Mouse (Mus musculus) forebrain, embryonic 15.5 days (tissue): ENCODE measurements around the gene Zc3h13. TPM values are rescaled to one million over a fixed set of nuclear protein-coding genes. Genes with fewer than 3 reads are reported as not detected.

ENCODE experiments used
- ATAC-seq: fragments of 200-750 bp; cut with Nextera tagmentation; replicated peaks from 2 replicates; pipeline ENCODE4 v1.8.0; 2017; ENCODE audit warnings: mild to moderate bottlenecking, moderate TSS enrichment, moderate library complexity
- H3K27ac ChIP-seq: fragments of 300-500 bp; sonication (generic); replicated peaks from 2 replicates; pipeline ENCODE4 v1.5.1; 2015; ENCODE audit warnings: mild to moderate bottlenecking, inconsistent platforms
- H3K27me3 ChIP-seq: fragments of 300-500 bp; sonication (generic); 2 replicates; pipeline ENCODE4 v1.6.1; 2015; ENCODE audit warnings: inconsistent platforms
- H3K36me3 ChIP-seq: fragments of 300-500 bp; sonication (generic); 2 replicates; pipeline ENCODE4 v1.6.1; 2015; ENCODE audit warnings: mild to moderate bottlenecking, inconsistent platforms
- H3K4me1 ChIP-seq: fragments of 300-500 bp; sonication (generic); 2 replicates; pipeline ENCODE4 v1.6.1; 2015; ENCODE audit warnings: inconsistent platforms
- H3K4me2 ChIP-seq: fragments of 300-500 bp; sonication (generic); replicated peaks from 2 replicates; pipeline ENCODE4 v1.6.1; 2015; ENCODE audit warnings: mild to moderate bottlenecking, inconsistent platforms
- H3K4me3 ChIP-seq: fragments of 300-500 bp; sonication (generic); 2 replicates; pipeline ENCODE4 v1.5.1; 2015; ENCODE audit warnings: mild to moderate bottlenecking, inconsistent platforms
- H3K9ac ChIP-seq: fragments of 300-500 bp; sonication (generic); replicated peaks from 2 replicates; pipeline ENCODE4 v1.6.1; 2015; ENCODE audit warnings: mild to moderate bottlenecking, inconsistent platforms
- H3K9me3 ChIP-seq: fragments of 300-500 bp; sonication (generic); 2 replicates; pipeline ENCODE4 v1.6.1; 2016; ENCODE audit warnings: inconsistent platforms
- WGBS: fragments of 180-500 bp; shearing (Covaris S2); methylation state at CpG from one replicate; pipeline ENCODE4 v1.1.7; 2015; ENCODE audit warnings: mixed read lengths; 5-methylcytosine and 5-hydroxymethylcytosine counted together
- polyA plus RNA-seq: library from polyadenylated mRNA; unstranded; fragments of >200 nt; fragmentation: Nextera tagmentation; extraction: Ambion mirVana; gene quantifications from 2 replicates; pipeline ENCODE4 v1.2.1, GENCODE M21; 2015

The Zc3h13 gene
- polyA plus RNA-seq, 1 experiment from 2014 or later, result 55.2 TPM

DNA sequence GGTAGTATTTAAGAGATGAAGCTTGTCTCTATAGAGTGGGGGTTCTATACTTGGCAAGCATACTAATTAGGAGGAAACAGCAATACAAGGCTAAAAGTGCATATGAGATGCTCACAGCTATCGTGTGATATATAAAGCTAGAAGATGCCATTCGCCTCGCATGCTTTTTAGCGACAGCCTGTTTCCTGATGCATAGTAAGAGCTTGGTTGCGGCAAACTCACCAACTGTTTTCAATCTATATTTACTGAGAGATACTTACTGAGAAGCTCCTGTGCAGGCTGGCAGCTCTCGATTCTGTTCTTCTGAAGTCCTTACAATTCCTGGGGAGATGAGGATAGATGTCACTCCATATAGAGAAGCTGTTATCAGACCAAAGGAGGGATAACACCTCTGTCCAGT is 4.5 kb upstream of the Zc3h13 start:
- WGBS, result 65% methylated on average over 6 of the region's 6 CpGs
- H3K4me3 ChIP-seq, result no peak overlapping the region
- ATAC-seq, result no peak
- H3K4me1 ChIP-seq, result peaks cover 24% of the 10 kb centered on the region
- no peak overlapping the region; the same call in 1 of the 2 replicates for H3K4me2 ChIP-seq
- H3K27me3 ChIP-seq, result no peaks in the 10 kb centered on the region
- no peaks in the 10 kb centered on the region for H3K36me3 ChIP-seq
- H3K27ac ChIP-seq, result peak overlapping the region; percentile 79
- H3K9me3 ChIP-seq, result no peaks in the 10 kb centered on the region
- H3K9ac ChIP-seq, result no peak overlapping the region

DNA sequence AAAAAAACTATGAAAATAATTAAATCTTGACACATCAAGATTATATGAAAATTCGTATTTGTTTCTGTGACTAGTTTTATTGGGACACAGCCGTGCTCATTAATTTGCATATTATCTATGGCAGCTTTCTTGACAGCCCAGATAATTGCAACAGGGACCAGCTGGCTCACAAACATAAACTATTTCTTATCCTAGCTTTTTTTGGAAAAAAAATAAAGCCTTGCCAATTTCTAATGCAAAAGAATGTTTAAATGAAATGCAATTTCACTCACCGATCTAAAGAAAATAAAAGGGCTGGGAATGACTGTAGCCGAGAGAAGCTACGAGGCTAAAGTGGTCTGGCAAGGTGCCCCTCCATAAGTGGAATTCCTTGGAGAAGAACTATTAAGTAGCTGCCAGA is 3.8 kb upstream of the Zc3h13 start:
- Histone ChIP-seq H3K4me2 (no peak overlapping the region), H3K27me3 (no peaks in the 10 kb centered on the region), H3K36me3 (no peaks in the 10 kb centered on the region), H3K9me3 (no peaks in the 10 kb centered on the region), H3K27ac (peak overlapping the region; percentile 79), H3K4me1 (peaks cover 31% of the 10 kb centered on the region), H3K9ac (no peak overlapping the region), H3K4me3 (no peak overlapping the region)
- no peak for ATAC-seq
- WGBS, result 29% methylated on average over 5 of the region's 5 CpGs

DNA sequence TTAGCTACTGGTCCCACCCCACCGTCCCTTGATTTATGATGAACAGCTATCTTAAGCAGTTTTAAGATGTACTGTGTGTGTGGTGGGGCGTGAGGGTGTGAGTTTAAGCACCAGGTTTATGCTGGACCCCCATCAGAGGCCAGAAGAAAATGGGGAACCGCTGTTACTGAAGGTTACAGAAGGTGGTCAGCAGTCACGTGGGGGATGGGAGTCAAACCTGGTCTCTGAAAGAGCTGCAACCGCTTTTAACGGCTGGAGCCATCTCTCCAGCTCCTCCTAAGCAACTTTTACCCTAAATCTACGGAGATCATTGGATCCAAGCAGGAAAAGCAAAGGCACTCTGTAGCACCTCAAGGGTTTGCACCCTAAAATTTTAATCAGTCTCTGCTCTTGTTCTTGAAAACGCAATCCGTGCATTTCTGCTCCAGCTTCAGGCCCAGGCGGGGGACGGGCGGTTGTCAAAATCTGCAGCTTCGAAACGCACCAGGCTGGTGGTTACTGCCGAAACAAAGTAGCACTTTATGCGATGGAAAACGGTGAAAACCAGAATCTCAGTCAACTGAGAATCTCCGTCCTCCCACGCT is 472 bp upstream of the Zc3h13 start:
- WGBS, result 6% methylated on average over 19 of the region's 19 CpGs
- peaks cover 39% of the 10 kb centered on the region for H3K4me1 ChIP-seq
- peak overlapping the region; percentile 89 for H3K4me3 ChIP-seq
- H3K36me3 ChIP-seq, result no peaks in the 10 kb centered on the region
- H3K9me3 ChIP-seq, result no peaks in the 10 kb centered on the region
- H3K9ac ChIP-seq, result peak overlapping the region; percentile 89
- no peaks in the 10 kb centered on the region for H3K27me3 ChIP-seq
- H3K4me2 ChIP-seq, result peak overlapping the region; percentile 58
- H3K27ac ChIP-seq, result peak overlapping the region; percentile 83
- peak; percentile 52; the same call in 1 of the 2 replicates for ATAC-seq

DNA sequence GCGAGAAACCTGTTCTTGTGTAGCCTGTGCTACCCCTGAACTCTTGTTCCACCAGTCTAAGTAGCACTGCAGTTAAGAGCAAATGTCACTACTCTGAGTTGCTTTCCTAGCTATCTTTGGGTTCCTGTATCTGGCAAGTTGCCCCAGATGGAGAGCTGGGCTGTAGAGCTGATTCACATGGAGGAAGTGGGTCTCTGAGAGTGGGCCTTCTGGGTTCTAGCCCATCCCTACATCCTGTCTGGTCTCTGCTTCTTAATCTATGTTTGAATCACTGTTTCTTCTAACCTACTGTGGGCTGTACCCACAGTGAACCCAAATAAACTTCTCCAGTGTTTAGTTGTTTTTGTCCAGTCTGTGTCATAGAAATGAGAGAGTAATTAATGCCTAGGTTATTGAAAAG is 16.9 kb downstream of the Zc3h13 start:
- H3K27me3 ChIP-seq, result no peaks in the 10 kb centered on the region
- peaks cover 3% of the 10 kb centered on the region; the same call in 1 of the 2 replicates for H3K4me1 ChIP-seq
- no peaks in the 10 kb centered on the region for H3K9me3 ChIP-seq
- 94% methylated on average over 1 of the region's 1 CpGs for WGBS
- H3K9ac ChIP-seq, result no peak overlapping the region
- H3K36me3 ChIP-seq, result no peaks in the 10 kb centered on the region
- H3K4me3 ChIP-seq, result no peak overlapping the region
- ATAC-seq, result no peak
- no peak overlapping the region for H3K4me2 ChIP-seq
- no peak overlapping the region for H3K27ac ChIP-seq

DNA sequence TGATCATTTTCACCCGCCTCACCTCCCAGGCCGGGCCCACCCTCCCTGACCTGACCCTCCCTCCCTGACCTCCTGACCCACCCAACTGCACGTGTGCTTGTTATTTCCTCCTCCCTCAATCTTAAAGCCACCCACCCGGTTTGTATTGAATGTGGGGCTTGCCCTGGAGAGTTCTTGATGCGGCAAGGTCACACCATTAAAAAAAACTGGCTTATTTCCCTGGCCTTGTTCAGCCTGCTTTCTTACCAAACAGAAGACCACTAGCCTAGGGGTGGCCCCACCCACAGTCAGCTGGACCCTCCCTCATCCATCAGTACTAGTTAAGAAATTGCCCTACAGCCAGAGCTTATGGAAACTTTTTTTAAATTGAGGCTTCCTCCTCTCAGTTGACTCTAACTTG is 19.6 kb downstream of the Zc3h13 start:
- no peak overlapping the region for H3K9ac ChIP-seq
- no peaks in the 10 kb centered on the region for H3K9me3 ChIP-seq
- no peak overlapping the region for H3K4me2 ChIP-seq
- WGBS, result 45% methylated on average over 5 of the region's 5 CpGs
- no peak for ATAC-seq
- no peaks in the 10 kb centered on the region for H3K36me3 ChIP-seq
- H3K27me3 ChIP-seq, result no peaks in the 10 kb centered on the region
- H3K4me3 ChIP-seq, result no peak overlapping the region
- no peak overlapping the region for H3K27ac ChIP-seq
- H3K4me1 ChIP-seq, result peaks cover under 1% of the 10 kb centered on the region; the same call in 1 of the 2 replicates

DNA sequence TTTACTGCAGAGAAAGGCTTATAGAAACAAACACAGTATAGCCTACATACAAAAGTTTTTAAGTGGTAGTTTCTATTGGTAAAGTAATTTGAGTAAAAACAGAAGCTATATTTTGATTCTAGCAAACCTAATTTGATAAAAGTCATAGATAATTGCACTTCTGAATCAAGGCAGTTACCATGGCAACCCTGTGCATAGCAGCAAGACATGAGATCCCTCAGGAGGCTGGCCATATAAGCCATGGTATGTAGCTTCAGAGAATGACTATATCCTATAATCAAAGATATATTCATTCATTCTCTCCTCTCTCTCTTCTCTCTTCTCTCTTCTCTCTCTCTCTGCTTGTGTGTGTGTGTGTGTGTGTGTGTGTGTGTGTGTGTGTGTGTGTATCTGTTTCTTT is 23.7 kb downstream of the Zc3h13 start:
- Histone ChIP-seq H3K27me3 (no peaks in the 10 kb centered on the region), H3K4me2 (no peak overlapping the region), H3K9ac (no peak overlapping the region), H3K4me3 (no peak overlapping the region), H3K36me3 (peaks cover 8% of the 10 kb centered on the region; the same call in 1 of the 2 replicates), H3K9me3 (no peaks in the 10 kb centered on the region), H3K27ac (no peak overlapping the region), H3K4me1 (no peaks in the 10 kb centered on the region)
- no peak for ATAC-seq

DNA sequence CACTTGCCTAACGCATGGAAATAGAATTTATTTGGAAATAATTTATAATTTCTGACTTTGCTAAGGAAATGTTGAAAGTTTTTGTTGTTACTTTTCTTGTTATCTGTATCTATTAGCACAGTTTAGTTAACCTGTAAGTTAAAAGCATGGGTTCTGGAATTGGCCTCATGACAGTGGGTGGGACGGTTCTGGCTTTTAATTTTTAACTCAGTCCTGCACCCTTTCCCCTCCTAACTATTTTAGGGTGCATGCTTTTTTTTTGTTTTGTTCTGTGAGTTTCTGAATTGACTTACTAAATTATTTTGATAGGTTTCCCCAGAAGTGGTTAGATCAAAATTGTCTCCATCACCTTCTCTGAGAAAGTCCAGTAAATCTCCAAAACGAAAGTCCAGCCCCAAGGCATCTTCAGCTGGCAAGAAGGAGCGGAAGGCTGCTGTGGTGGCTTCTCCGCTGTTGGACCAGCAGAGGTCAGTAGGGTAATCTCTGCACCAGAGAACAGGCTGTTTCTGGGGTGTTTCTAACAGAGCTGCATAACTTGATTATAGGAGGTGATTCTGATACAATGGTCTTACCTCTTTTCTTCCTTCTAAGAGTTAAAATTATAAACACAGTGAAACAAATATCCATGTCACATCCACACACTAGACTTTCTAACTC is 25.3 kb downstream of the Zc3h13 start:
- 61% methylated on average over 5 of the region's 5 CpGs for WGBS
- Histone ChIP-seq H3K27me3 (no peaks in the 10 kb centered on the region), H3K4me1 (peaks cover 6% of the 10 kb centered on the region), H3K27ac (no peak overlapping the region), H3K9me3 (no peaks in the 10 kb centered on the region), H3K4me2 (no peak overlapping the region), H3K4me3 (no peak overlapping the region), H3K9ac (no peak overlapping the region), H3K36me3 (peaks cover 8% of the 10 kb centered on the region; the same call in 1 of the 2 replicates)
- no peak for ATAC-seq

DNA sequence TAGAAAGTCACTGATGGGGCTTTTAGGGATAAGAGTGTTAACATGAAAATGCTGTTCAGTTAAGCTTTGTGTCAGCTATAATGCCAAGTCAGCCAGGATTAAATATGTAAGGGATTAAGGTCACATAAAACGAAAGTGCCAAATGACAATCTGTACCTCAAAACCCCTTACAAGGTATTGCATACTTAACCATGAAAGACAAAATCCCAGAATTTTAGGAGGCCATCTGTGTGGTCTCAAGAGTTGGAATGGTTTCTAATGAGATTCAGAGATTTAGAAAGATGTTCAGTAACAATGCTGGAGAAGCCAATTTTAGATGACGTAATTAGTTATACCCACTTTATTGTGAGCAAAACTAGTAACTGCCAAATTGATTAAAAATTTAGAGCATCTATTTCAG is 30.3 kb downstream of the Zc3h13 start:
- Histone ChIP-seq H3K4me1 (peaks cover 11% of the 10 kb centered on the region), H3K9me3 (no peaks in the 10 kb centered on the region)
- WGBS, result 44% methylated on average over 2 of the region's 2 CpGs

DNA sequence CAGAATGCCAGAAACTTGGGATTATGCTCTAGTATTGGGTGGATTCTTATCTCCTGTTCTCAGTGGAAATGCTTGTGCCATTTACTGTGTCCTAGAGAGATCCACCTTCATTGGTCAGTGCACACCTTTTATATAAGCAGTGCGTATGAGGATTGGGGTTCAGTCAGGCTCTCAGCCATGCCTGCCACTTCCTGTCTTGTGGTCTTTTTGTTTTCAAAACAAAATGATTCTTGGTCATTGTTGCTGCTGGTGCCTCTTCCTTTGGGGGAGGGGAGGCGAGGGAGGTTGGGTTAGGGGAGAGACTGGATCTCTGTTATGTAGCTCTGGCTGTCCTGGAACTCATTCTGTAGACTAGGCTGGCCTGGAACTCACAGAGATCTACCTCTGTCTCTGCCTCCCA is 34.6 kb downstream of the Zc3h13 start:
- Histone ChIP-seq H3K4me3 (no peak overlapping the region), H3K27me3 (no peaks in the 10 kb centered on the region), H3K4me1 (peaks cover 11% of the 10 kb centered on the region), H3K36me3 (peaks cover 24% of the 10 kb centered on the region), H3K9me3 (no peaks in the 10 kb centered on the region), H3K4me2 (no peak overlapping the region), H3K27ac (no peak overlapping the region), H3K9ac (no peak overlapping the region)
- ATAC-seq, result no peak
- WGBS, result 95% methylated on average over 2 of the region's 2 CpGs

More for the DNA sequence above, 30.3 kb downstream of the Zc3h13 start:
- H3K9ac ChIP-seq, result no peak overlapping the region
- peak; percentile 64; the same call in 1 of the 2 replicates for ATAC-seq
- peak overlapping the region; percentile 65; the same call in 1 of the 2 replicates for H3K27ac ChIP-seq
- no peak overlapping the region for H3K4me2 ChIP-seq
- H3K27me3 ChIP-seq, result no peaks in the 10 kb centered on the region
- H3K36me3 ChIP-seq, result peaks cover 2% of the 10 kb centered on the region; the same call in 1 of the 2 replicates
- H3K4me3 ChIP-seq, result no peak overlapping the region

DNA sequence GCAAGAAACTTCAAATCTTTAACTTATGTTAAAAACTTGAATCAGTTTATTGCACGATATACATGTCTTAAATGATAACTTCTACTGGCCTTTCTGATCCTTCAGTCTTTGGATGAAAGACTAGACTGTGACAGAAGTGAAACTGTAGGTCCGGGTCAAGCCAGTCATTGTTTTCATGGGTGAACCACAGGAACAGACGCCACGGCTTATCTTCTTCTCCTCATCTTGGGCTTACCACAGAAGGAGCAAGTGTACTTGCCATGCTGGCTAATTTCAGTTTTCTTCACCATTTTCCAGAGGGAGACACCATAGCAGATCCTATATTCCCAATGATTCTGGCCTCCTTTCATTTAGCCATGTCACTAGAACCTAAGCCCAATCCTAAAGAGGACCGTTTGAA is 36.1 kb downstream of the Zc3h13 start:
- 95% methylated on average over 5 of the region's 5 CpGs for WGBS
- ATAC-seq, result no peak
- H3K4me3 ChIP-seq, result no peak overlapping the region
- H3K9ac ChIP-seq, result no peak overlapping the region
- no peaks in the 10 kb centered on the region for H3K4me1 ChIP-seq
- H3K27me3 ChIP-seq, result no peaks in the 10 kb centered on the region
- no peak overlapping the region for H3K27ac ChIP-seq
- H3K36me3 ChIP-seq, result peaks cover 34% of the 10 kb centered on the region
- H3K4me2 ChIP-seq, result no peak overlapping the region
- H3K9me3 ChIP-seq, result no peaks in the 10 kb centered on the region

DNA sequence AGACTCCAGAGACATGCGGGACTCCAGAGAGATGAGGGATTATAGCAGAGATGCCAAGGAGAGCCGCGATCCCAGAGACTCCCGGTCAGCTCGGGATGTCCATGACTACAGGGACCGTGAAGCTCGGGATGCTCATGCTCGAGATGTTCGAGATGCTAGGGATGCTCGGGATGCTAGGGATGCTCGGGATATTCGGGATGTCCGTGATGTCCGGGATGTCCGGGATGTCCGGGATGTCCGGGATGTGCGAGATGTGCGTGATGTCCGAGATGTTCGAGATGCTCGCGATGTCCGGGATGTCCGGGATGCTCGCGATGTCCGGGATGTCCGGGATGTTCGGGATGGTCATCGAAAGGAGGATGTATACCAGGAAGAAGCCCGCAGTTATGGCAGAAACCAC is 39.2 kb downstream of the Zc3h13 start:
- Histone ChIP-seq H3K27ac (no peak overlapping the region), H3K4me3 (no peak overlapping the region), H3K9ac (no peak overlapping the region), H3K4me2 (no peak overlapping the region), H3K4me1 (no peaks in the 10 kb centered on the region), H3K36me3 (peaks cover 43% of the 10 kb centered on the region), H3K9me3 (no peaks in the 10 kb centered on the region), H3K27me3 (no peaks in the 10 kb centered on the region)
- WGBS, result 97% methylated on average over 32 of the region's 32 CpGs
- ATAC-seq, result no peak

DNA sequence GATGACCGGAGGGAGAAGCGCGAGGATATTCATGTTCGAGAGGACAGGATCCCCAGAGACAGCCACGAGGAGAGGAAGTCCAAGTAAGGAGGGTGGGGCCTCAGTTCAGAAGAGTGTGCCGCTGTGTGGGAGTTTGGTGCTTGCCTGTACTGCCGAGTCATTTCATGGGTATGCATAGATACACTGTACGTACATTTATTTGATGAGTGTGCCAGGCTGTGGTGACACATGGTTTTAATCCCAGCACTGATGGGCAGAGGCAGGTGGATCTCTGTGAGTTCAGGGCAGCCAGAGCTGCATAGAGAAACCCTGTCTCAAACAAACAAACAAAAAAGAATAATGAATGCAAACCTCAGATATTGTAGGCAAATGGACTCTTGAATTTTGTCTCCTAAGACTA is 43.9 kb downstream of the Zc3h13 start:
- H3K9me3 ChIP-seq, result no peaks in the 10 kb centered on the region
- H3K27me3 ChIP-seq, result no peaks in the 10 kb centered on the region
- no peak overlapping the region for H3K4me3 ChIP-seq
- H3K27ac ChIP-seq, result no peak overlapping the region
- peaks cover 57% of the 10 kb centered on the region for H3K36me3 ChIP-seq
- H3K4me2 ChIP-seq, result no peak overlapping the region
- no peak overlapping the region for H3K9ac ChIP-seq
- ATAC-seq, result no peak
- no peaks in the 10 kb centered on the region for H3K4me1 ChIP-seq
- 87% methylated on average over 8 of the region's 8 CpGs for WGBS

DNA sequence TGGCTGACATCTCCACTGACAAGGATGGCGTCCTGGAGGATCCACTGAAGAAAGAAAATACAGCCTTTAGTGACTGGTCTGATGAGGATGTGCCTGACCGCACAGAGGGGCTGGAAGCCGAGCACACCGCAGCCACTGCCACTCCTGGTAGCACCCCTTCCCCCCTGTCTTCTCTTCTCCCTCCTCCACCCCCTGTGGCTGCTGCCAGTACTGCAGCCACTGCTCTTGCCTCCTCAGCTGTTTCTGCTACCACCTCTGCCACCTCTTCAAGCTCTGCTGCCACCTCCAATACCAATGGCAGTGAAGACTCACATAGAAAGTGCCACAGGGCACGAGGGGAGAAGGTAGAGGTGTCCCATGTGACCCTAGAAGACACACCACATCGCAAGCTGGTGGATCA is 46.4 kb downstream of the Zc3h13 start:
- no peak overlapping the region for H3K27ac ChIP-seq
- 0 out of 2 replicates have a peak, but pooled peaks have one; percentile 46 for ATAC-seq
- H3K4me1 ChIP-seq, result no peaks in the 10 kb centered on the region
- H3K9me3 ChIP-seq, result no peaks in the 10 kb centered on the region
- H3K4me3 ChIP-seq, result no peak overlapping the region
- no peak overlapping the region for H3K9ac ChIP-seq
- 85% methylated on average over 6 of the region's 6 CpGs for WGBS
- H3K36me3 ChIP-seq, result peaks cover 40% of the 10 kb centered on the region
- no peak overlapping the region for H3K4me2 ChIP-seq
- H3K27me3 ChIP-seq, result no peaks in the 10 kb centered on the region
